In genomic region chr9:96953443-96953842, GRCm38 (mm10) we compare ENCODE assay signal across 16 mouse cellular contexts.
DNase-seq lines count a peak whose midpoint lies in the region; ATAC-seq and TF ChIP-seq lines count a peak whose summit lies in the region.
"Had no signal": no experiment of that assay in that cellular context is flagged by ENCODE, and none has a peak within 500 bp of the region (broad histone marks: within the 10 kb centered on the region; RNA-seq: fewer than 3 reads in every experiment).

No protein-coding gene starts in this region.

- no peak for DNase-seq in heart, postnatal 36 days
- DNase-seq in 416B (ENCODE audit: low read depth): peak; percentile 16
- DNase-seq: cerebellum, postnatal 36 days; kidney, adult 18-20 months; kidney, postnatal 36 days; layer of hippocampus, postnatal 36 days had no signal

- H3K27ac ChIP-seq in heart, embryonic 13.5 days (replicated peaks): peak overlapping the region; percentile 97
- peak overlapping the region; percentile 75 for H3K27ac ChIP-seq in olfactory bulb, adult 2 months (ENCODE audit: insufficient read depth, low read depth, low read length)
- no peak overlapping the region for H3K27ac ChIP-seq in liver, embryonic 12.5 days
- H3K27ac ChIP-seq in midbrain, embryonic 15.5 days: no peak overlapping the region
- H3K27ac ChIP-seq: limb, embryonic 10.5 days; liver, embryonic 14.5 days had no signal

- peak overlapping the region; percentile 70 for H3K9ac ChIP-seq in heart, embryonic 13.5 days
- H3K9ac ChIP-seq in liver, embryonic 12.5 days: no peak overlapping the region
- H3K9ac ChIP-seq in midbrain, embryonic 15.5 days: no peak overlapping the region
- H3K9ac ChIP-seq: liver, embryonic 14.5 days; midbrain, embryonic 12.5 days had no signal

- no peak overlapping the region for H3K4me3 ChIP-seq in heart, embryonic 13.5 days
- no peak overlapping the region for H3K4me3 ChIP-seq in olfactory bulb, adult 2 months (ENCODE audit: insufficient read depth, low read depth, low read length)
- H3K4me3 ChIP-seq in liver, embryonic 12.5 days: no peak overlapping the region
- no peak overlapping the region for H3K4me3 ChIP-seq in midbrain, embryonic 15.5 days
- H3K4me3 ChIP-seq: limb, embryonic 10.5 days; midbrain, embryonic 12.5 days had no signal

- intact Hi-C loops in heart, postnatal 36 days (cut with DNase I): no loop called here

- peak overlapping the region; percentile 49; the same call in 1 of the 2 replicates for H3K4me2 ChIP-seq in heart, embryonic 13.5 days
- no peak overlapping the region for H3K4me2 ChIP-seq in liver, embryonic 12.5 days
- H3K4me2 ChIP-seq in midbrain, embryonic 15.5 days: no peak overlapping the region
- H3K4me2 ChIP-seq: midbrain, embryonic 12.5 days had no signal

- H3K4me1 ChIP-seq in heart, embryonic 13.5 days: peaks cover 99% of the 10 kb centered on the region
- peaks cover 71% of the 10 kb centered on the region for H3K4me1 ChIP-seq in olfactory bulb, adult 2 months (ENCODE audit: control insufficient read depth, insufficient read depth, low read length)
- 0 out of 2 replicates have a peak, but pooled peaks cover 3% of the 10 kb centered on the region for H3K4me1 ChIP-seq in liver, embryonic 12.5 days
- peaks cover 25% of the 10 kb centered on the region for H3K4me1 ChIP-seq in midbrain, embryonic 15.5 days

- ATAC-seq in heart, embryonic 13.5 days (ENCODE audit: extremely low read depth, insufficient number of reproducible peaks, low FRiP score, low TSS enrichment): no peak
- peak; percentile 71 for ATAC-seq in CD4-positive, CD25-positive, alpha-beta regulatory T cell, adult 4 months
- ATAC-seq in liver, embryonic 12.5 days: no peak
- ATAC-seq in midbrain, embryonic 15.5 days (replicated peaks): no peak
- no peak for ATAC-seq in granulocyte monocyte progenitor cell, adult 5-6 weeks (replicated peaks; ENCODE audit: poor library complexity, severe bottlenecking)

- H3K9me3 ChIP-seq in heart, embryonic 13.5 days: no peaks in the 10 kb centered on the region
- no peaks in the 10 kb centered on the region for H3K9me3 ChIP-seq in liver, embryonic 12.5 days (replicated peaks)
- no peaks in the 10 kb centered on the region for H3K9me3 ChIP-seq in midbrain, embryonic 15.5 days
- H3K9me3 ChIP-seq: limb, embryonic 10.5 days; midbrain, embryonic 12.5 days had no signal

- no peaks in the 10 kb centered on the region for H3K36me3 ChIP-seq in heart, embryonic 13.5 days
- no peaks in the 10 kb centered on the region for H3K36me3 ChIP-seq in liver, embryonic 12.5 days
- no peaks in the 10 kb centered on the region for H3K36me3 ChIP-seq in midbrain, embryonic 15.5 days (replicated peaks)
- H3K36me3 ChIP-seq: midbrain, embryonic 12.5 days had no signal

- WGBS in heart, embryonic 13.5 days: 61% methylated on average over 8 of the region's 8 CpGs
- 92% methylated on average over 8 of the region's 8 CpGs for whole genome bisulfite sequencing in olfactory bulb, adult 2 months
- WGBS in liver, embryonic 12.5 days (ENCODE audit: insufficient replicate concordance): 69% methylated on average over 8 of the region's 8 CpGs
- 95% methylated on average over 8 of the region's 8 CpGs for WGBS in midbrain, embryonic 15.5 days

- no peak for TF ChIP-seq CTCF in olfactory bulb, adult 2 months (IDR thresholded peaks at IDR 0.05; ENCODE audit: insufficient read depth, low read depth, low read length)

- no peaks in the 10 kb centered on the region for H3K27me3 ChIP-seq in heart, embryonic 13.5 days (replicated peaks)
- peaks cover 51% of the 10 kb centered on the region for H3K27me3 ChIP-seq in liver, embryonic 12.5 days (replicated peaks)
- H3K27me3 ChIP-seq in midbrain, embryonic 15.5 days (replicated peaks): no peaks in the 10 kb centered on the region
- H3K27me3 ChIP-seq: midbrain, embryonic 12.5 days; Patski had no signal

- no peak for TF ChIP-seq POLR2A in olfactory bulb, adult 2 months (IDR thresholded peaks at IDR 0.05; ENCODE audit: insufficient read depth, low read depth, low read length)

Comparison
In these comparisons a context has a peak if more than half of its experiments do, and no peak if none do; other contexts are left out.
1. H3K27ac ChIP-seq: peak in heart, embryonic 13.5 days (single experiment) and olfactory bulb, adult 2 months (single experiment); none in liver, embryonic 12.5 days (single experiment) and midbrain, embryonic 15.5 days (single experiment).